Mouse (Mus musculus): ENCODE results near the gene Sec24d.

Sec24d gene

DNA sequence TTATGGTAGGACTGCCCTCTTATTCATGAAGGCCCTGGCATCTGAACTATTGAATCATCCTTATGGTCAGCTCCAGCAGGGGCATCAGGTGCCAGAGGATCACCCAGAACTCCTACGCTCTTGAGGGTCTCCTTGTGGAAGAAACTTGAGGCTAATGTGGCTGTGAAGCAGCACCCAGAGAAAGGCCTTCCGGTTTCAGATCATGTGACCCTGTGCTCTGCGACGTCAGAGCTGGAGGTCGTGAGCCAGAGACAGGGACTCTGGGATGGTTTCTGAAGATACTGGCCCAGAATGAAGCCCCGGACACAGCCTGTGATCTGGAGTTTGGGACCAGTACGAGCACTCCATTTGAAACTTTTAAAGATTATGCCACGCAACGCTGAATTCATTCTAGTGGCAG, 53.1 kb downstream of the Sec24d start:
- no peak for TF ChIP-seq GATA4 (IDR thresholded peaks at IDR 0.05; ENCODE audit: insufficient replicate concordance, low read length)

DNA sequence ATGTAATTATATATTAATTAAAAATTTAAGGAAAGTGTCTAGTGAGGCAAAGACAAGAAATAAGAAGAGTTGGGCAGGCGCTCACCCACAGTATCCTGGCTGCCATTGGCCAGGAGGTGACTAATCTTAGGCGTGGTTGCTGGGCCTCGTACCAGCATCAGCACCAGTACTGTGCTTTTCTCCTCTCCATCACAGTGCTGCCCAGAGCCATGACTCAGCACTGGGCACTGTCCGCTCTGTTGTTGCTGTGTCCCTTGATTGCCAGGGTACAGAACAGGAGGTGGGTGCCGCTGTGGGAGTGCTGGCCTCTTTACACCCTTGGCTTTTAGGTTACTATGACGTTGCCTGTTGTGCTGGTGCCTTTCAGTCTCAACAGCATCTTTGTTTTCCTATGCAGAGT, 54.4 kb downstream of the Sec24d start:
- TF ChIP-seq GATA4 (IDR thresholded peaks at IDR 0.05; ENCODE audit: insufficient replicate concordance, low read length) = no peak

DNA sequence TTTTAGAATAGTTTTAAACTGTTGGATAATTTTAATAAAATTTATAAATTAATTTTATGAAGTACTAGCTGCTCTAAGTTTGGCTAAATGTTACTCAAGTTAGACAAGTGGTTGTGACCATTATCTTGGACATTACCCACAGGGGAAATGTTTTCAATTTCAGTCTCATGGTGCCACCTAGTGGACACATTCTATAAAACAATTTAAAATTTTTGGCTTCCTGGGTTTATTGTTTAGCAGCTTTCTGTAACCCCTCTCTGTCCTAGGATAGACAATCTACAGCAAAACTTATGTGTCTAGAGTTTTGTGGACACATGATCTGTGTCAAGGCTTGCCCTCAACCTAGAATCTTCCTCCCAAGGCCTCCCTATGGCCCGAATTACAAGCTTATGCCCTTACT, 54.9 kb downstream of the Sec24d start:
- no peak for TF ChIP-seq GATA4 (IDR thresholded peaks at IDR 0.05; ENCODE audit: insufficient replicate concordance, low read length)

DNA sequence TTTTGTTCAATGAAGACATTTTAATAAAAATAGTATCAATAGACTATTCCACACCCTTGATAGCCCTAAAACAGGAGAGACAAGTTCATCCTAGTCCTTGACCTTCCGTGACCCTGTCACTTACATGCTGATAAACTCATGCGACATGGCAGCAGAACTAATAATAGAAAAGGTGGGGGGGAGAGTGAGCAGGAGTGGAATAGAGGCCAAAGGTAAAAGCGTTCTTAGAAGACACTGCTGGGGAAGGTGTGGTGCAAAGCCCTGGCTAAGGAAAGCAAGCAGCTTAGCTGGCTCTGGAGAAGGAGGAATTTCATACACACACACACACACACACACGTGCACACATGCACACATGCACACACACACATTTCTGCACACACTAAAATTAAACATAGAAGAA, 57.1 kb downstream of the Sec24d start:
- no peak for TF ChIP-seq GATA4 (IDR thresholded peaks at IDR 0.05; ENCODE audit: insufficient replicate concordance, low read length)

DNA sequence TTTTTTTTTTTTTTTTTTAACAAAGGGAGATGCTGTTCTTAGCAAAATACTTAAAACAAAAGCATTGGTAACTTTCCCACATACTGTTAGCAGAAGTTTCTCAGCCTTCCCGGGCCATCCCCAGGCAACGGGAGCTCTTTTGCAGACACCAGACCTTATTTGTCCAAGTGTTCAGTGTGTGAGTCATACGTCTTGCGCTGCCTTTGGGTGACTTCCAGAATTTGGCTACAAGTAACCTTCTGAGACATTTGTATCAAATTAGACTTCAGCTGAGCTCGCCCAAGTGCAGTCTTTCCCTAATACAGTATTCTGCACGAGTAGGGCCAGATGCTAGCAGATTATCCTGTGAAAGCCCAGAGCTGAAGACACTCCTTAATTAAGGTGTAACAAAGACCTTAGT, 62.0 kb downstream of the Sec24d start:
- no peak for TF ChIP-seq GATA4 (IDR thresholded peaks at IDR 0.05; ENCODE audit: insufficient replicate concordance, low read length)

DNA sequence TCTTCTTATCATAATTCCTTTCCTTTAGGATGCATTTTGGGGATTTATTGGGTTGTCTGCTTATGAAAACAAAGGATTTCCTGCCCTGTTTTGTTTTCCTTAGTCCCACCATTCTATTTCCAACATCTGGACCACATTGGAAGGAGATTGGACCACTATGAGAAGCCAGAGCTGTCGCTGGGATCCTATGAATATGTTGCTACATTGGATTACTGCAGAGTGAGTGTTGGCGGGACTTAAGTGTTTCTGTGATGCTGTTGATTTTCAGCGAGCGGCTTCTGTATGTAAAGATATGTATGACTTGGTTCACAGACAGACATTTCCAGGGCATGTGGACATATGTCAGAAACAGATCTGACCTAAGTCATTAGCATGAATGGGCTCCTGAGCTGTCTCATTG, 63.0 kb downstream of the Sec24d start:
- TF ChIP-seq GATA4 (IDR thresholded peaks at IDR 0.05; ENCODE audit: insufficient replicate concordance, low read length) = no peak

DNA sequence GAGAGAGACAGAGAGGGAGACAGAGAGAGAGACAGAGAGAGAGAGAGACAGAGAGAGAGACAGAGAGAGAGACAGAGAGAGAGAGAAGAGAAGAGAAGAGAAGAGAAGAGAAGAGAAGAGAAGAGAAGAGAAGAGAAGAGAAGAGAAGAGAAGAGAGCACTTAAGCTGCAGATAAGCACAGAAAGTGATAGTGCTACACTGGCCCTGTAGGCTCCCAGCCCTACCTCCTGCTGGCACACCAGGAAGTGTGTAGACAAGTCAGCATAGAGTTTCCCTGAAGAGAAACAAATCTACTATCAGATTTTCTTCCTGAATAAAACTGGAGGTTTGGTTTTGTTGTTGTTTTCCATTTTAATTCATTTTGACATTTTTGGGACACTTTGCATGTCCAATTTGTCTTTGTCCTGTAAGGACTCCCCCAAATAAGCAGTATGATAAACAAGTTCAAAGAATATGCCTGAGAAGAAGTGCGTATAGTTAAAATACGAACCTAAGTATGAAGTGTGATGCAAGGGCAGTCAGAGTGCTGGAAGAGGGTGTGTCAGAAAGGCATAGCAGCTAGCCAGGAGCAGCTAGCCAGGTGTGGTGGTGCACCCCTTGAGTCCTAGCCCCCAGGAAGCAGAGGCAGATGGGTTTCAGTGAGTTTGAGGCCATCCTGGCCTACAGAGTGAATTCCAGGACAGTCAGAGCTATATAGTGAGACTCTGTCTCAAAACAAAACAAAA, 65.2 kb downstream of the Sec24d start:
- no peak for TF ChIP-seq GATA4 (IDR thresholded peaks at IDR 0.05; ENCODE audit: insufficient replicate concordance, low read length)

DNA sequence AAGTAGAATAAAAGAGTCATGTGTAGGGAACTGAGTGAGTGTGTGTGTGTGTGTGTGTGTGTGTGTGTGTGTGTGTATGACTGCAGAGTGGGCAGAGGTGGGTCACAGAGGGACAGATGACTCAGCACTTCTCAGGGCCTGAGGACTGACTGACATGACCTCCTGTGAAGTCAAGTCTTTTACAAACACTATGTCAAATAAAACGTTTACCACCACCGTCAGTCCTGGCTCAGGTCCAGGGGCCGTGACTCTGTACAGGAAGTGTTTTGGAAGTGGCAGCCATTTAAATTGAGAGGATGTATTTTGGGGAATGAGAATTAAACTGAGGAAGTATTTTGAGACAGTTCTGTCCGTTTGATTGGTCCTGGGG, 65.8 kb downstream of the Sec24d start:
- no peak for TF ChIP-seq GATA4 (IDR thresholded peaks at IDR 0.05; ENCODE audit: insufficient replicate concordance, low read length)

DNA sequence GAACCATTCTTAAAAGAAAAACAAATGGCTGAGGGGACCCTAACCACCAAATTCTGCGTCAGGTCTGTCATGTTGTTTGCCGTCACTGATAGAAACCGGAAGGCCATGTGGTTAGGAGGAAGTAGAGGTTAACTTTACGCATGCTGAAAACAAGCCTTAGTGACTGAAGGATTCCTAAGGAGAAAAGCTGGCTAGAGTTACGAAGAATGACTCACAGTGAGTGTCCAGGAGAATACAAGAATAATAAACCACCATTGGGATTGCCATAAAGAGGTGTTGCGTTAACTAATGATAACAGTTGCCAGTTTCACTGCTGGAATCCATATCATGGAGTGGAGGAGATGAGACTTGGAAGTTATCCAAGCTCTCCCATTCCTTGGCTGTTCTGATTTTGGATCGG, 67.7 kb downstream of the Sec24d start:
- TF ChIP-seq GATA4 (IDR thresholded peaks at IDR 0.05; ENCODE audit: insufficient replicate concordance, low read length) = no peak

DNA sequence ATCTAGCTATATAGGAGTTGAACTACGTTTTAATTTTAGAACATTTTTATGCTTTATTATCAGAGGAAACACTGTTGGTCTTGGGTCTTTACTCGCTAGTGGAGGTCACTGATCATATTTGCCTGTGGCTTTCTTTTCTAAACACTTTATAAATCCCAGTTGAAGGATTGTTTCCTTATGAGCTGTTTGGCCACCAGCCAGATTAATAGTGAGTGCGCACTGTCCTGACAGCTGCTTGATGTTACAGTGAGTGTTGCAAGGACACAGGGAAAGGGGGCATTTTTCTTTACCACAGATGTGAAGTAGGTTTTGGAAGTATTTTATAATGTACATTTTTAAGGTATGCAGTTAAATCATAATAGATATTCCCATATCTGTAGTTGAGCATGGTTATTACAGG, 68.2 kb downstream of the Sec24d start:
- no peak for TF ChIP-seq GATA4 (IDR thresholded peaks at IDR 0.05; ENCODE audit: insufficient replicate concordance, low read length)

DNA sequence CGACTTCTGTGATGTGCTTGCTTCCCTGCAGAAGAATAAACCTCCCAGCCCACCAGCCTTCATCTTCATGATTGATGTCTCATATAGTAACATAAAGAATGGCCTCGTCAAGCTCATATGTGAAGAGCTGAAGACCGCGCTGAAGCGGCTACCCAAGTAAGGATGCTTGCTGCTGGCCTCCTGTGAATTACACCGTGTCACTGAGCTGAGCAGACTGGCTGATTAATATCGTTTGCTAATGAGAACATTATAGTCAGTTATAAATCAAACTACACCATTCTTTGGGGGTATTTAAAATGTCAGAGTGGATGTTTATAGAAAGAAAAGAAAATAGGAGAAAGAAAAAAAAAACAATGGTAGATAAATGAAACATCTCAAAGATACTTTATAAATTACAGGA, 69.2 kb downstream of the Sec24d start:
- no peak for TF ChIP-seq GATA4 (IDR thresholded peaks at IDR 0.05; ENCODE audit: insufficient replicate concordance, low read length)

DNA sequence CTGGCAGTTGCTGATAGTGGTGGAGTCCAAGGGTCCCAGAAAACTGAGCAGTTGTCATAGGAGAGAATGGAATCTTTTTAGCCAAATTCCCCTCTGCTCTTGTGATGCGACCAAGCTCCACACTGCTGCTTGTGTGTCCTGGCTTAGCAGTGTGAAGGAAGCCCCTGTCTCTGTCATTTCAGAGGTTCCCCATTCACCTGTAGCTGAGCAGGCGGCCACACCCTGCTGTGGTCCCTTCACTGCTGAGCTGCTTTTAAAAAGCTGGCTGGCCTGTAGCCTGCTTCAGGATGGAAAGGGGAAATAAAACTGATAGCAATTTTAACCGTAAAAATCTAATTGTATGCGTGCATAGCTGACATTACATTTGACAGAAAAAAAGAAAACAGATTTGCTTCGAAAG, 69.7 kb downstream of the Sec24d start:
- no peak for TF ChIP-seq GATA4 (IDR thresholded peaks at IDR 0.05; ENCODE audit: insufficient replicate concordance, low read length)

DNA sequence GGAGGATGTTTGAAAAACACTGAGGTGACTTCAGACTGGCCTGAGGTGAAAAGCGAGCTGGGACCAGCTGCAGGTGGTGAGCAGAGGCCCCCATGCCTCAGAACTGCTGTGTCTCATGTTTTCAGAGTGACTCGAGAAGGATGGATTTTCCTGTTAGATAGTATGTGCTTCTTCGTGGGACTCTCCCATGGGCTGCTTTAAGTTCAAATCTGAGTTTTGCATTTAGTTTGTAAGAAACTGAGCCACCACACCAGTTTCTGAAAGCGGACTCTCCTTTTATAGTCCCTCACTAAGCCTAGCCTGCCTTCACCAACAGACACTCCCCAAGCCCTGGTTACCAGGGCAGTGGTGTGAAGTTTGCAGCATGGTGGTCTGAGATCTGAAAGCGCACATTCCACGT, 70.6 kb downstream of the Sec24d start:
- TF ChIP-seq GATA4 (IDR thresholded peaks at IDR 0.05; ENCODE audit: insufficient replicate concordance, low read length) = no peak

DNA sequence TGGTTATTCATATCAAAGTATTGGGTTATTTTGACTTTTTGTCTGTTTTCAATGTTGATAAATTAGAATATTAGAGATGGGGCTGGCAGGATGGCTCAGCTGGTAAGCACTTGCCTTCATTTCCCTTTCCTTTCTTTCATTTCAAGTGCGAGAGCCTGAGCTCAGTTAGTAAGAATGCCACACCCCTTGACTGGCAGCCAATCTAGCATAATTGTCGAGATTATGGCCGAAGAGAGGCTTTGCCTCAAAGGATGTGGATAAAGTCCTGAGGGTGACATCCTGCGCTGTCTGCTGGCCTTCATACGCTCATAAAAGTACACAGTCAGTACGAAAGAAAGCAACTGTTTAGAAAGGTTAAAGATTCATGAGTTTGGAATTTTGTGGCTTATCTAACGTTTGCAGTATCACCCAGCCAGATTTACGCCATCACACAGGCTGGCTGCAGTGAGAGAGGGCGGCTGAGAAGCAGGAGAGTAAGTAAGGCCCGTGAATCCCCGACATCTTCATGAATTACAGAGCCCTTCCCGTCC, 71.5 kb downstream of the Sec24d start:
- TF ChIP-seq GATA4 (IDR thresholded peaks at IDR 0.05; ENCODE audit: insufficient replicate concordance, low read length) = no peak

DNA sequence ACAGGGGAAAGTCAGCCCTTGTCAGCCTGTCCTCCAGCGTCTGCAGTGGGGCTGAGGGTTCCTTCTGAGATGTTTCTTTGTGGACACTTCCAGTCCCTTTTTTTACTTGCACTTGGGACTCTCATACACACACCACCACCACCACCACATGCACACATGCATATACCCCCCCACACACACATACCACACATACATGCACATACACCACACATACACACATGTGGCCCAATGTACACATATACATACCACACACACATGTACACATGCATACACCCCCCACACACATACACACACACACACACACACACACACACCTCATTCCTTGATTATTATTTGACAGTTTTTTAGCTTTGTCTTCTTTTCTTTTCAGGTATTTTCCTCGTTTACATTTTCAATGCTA, 73.8 kb downstream of the Sec24d start:
- no peak for TF ChIP-seq GATA4 (IDR thresholded peaks at IDR 0.05; ENCODE audit: insufficient replicate concordance, low read length)

DNA sequence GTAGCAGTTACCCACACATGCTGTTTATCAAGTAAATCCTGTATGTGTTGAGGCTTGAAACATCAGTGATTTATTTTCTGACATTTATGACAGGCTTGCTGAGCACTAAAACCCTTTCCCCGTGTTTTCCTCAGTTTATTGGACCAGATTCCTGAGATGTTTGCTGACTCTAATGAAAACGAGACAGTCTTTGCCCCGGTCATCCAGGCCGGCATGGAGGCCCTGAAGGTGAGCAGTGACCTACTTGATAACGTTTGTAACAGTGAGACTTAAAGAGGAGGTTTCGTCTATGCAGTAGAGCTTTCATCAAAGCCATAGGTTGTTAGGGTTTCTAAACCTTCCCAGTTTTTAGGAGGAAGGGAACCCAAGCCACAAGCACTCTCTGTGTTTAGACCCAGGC, 76.4 kb downstream of the Sec24d start:
- no peak for TF ChIP-seq GATA4 (IDR thresholded peaks at IDR 0.05; ENCODE audit: insufficient replicate concordance, low read length)

DNA sequence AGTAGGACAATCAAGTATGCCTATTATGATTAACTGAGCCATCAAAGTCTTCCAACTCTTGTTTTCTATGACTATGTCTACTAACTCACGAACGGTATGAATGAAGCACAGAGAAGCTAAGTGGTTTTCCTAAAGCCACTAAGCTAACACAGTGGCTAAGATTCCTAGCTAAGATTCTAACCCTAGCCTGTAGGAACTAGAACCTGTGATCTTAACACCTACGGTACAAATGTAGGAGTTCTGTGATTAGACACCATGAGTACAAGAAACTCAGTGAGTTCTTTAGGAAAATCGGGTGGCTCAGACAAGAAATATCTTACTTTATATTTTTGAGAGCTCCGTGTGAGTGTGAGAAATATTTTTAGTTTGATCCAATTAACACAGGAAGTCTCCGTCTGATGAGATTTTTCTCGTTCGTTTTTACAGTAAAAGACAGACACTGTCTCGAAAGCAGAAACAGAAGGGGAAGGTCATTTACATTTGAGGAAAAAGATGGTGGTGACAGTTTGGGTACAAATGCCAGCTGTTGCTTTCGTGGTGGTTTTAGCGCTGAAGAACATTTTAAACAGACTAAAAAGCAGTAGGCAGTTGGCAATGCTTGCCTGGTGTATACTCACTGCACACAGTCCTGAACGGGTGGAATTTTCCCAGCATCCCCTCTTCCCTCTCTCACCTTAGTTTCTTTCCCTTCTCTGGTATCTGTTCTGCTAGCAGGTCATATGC, 81.0 kb downstream of the Sec24d start:
- TF ChIP-seq GATA4 (IDR thresholded peaks at IDR 0.05; ENCODE audit: insufficient replicate concordance, low read length) = no peak
